Mouse (Mus musculus): ENCODE measurements around the gene Trafd1.

Trafd1 gene

DNA sequence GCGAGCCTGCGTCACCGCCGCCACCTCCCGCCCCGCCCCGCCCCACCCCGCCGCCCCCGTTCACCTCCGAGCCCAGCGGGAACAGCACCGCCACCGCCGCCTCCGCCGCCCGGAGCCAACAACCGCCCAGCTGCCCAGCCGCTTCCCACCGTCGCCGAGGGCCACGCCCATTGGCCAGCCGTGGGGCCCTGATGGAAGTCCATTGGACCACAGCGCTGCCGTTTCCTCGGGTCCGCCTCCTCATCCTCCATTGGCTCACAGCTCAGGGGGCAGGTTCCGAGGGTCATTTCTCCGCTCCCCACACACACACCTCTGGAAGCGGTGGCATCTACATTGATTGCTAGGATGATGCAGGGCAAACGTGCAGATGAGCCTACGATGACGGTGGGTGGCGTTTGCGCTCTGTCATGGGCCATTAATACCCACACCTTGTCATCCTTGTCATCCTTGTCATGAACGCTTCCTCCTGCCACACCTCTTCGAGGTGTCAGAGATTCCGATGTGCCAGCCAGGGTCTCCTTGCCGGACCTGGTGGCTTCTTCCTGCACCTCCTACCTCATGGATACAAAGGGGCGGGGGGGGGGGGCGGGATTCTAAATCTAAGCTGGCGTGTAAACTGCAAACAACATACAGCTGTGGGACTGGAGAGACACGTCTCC is at the start of gene Trafd1:
Trafd1 (minus strand) TSS at position 172 of the 659 bp plus-strand sequence.
- peak; percentile 96 for DNase-seq (ENCODE audit: low spot score)

DNA sequence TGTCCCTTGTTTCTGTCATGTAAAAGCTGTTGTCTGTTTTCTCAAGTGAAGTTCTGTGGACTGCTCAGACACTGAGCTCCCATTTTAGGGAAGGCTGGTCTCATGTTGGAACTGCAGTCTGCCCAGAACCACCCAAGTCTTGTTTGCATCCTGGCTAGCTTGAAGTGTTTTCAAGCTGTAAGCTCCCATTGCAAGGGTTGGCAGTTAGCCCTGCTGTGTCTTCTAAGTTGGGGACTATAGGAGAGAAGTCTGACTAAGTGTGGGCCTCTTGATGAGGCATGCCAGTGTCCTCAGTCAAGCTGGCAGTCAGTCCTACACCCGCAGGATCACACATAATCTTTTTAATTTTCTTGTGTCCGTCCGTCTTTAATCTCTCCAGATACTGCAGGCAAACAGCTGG is 43.5 kb upstream of the Trafd1 start:
- DNase-seq (ENCODE audit: low spot score): no peak

- no peak for DNase-seq (ENCODE audit: low spot score)
Measured at GRCm38 (mm10) chr5:121423297-121423696, 37.9 kb upstream of the Trafd1 start.

DNA sequence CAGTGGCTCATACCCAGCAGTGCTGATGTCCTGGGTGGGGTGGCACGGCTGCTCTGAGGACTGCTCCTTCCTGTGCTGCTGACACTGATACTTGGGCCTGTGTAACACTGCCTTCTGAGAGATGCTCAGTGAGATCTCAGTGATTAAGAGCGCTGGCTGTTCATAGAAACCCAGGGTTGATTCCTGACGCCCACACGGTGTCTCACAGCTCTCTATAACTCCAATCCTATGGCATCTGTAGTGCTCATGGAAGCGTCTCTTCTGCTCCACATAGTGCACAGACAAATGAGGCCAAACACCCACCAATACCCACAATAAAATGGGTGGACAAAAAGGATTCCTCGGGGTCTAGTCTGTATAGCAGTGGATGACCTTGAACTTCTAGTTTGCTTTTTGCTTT is 37.4 kb upstream of the Trafd1 start:
- DNase-seq (ENCODE audit: low spot score): no peak

DNA sequence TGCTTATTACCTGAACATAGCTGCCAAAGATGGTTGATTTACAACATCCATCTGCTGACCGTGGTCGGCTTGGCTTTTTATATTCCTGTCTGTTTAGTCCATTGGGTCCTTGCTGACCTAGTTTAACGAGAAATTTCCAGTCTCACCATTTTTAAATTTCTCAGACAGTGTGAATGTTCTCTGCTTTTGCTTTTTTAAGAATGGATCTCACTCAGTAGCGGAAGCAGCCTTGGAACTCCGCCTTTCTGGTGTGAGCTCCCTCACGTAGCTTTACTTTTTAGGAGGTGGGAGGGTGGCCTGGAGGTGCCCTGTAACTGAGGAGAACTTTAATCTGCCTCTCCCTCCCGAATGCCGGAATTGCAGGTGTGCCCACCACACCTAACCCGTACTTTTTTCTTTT is 35.3 kb upstream of the Trafd1 start:
- DNase-seq (ENCODE audit: low spot score): no peak

GRCm38 (mm10) chr5:121410975-121411374 is 25.5 kb upstream of the Trafd1 start:
- DNase-seq (ENCODE audit: low spot score): no peak

DNA sequence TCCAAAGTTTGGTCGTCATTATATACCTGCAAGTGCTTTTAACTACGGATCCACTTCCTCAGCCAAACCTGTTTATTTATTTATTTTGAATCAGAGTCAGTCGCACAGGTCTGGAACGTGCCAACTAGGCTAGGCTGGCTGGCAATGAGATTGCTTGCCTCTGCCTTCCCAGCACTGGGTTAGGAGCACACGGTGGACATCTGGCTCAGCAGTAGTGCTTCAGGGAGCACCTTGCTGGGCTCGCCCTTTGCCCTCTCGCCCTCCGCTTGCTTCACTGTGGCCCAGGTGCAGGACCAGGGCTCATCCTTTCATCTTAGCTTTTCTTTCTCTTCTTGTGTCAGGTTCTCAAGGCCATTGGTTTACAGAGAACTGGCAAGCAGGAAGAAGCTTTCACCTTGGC is 22.4 kb upstream of the Trafd1 start:
- no peak for DNase-seq (ENCODE audit: low spot score)

DNA sequence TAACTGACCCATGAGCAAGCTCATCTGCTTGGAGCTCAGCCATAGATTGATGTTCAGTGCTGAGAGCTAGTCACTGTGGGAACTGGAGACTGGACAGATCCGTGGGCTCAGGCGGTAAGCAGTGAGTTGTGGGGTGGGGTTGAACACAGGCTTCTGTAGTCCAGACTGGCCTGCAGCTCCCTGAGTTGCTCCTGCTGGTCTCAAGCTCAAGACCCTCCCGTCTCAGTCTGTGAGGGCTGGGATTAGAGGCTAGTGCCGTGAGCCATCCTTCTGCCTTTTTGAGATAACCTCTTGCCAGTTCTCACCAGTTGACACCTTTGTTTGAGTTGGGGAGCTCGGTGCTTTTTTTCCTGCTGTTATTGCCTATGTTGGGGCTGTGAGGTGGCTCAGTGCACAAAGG is 15.4 kb upstream of the Trafd1 start:
- no peak for DNase-seq (ENCODE audit: low spot score)

DNA sequence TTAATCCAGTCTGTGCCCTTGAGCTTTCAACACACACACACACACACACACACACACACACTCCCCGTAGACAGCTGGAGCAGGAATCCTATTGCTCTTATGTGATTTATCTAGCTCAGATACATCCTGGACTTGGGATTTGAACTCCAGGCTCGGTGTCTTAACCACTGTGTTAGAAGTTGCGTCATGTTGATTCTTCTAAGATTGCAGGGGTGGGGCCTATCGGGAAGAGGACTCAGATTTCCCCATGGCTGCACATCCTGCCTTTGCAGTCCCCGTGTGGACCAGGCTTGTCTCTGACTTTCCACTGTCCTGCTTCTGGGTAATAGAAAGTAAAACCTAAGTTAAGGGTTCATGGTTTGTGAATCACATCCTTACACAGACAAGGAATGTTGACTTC is 14.6 kb upstream of the Trafd1 start:
- no peak for DNase-seq (ENCODE audit: low spot score)

DNA sequence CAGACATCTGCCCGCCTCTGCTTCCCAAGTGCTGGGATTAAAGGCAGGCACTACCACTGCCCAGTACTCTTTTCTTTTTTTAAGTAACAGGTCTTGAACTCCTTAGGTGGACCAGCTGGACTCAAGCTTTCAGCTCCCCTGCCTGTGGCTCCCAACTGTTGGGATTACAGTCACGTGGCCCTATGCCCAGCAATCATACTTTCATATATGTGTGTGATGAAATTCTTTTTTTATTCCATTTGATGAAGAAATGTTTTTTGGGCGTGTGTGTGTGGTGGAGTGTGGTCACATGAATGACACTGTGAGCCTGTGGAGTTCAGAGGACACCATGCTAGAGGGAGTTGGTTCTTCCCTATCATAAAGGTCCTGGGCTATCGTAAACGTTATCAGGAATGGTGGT is 14.1 kb upstream of the Trafd1 start:
- DNase-seq (ENCODE audit: low spot score): no peak

DNA sequence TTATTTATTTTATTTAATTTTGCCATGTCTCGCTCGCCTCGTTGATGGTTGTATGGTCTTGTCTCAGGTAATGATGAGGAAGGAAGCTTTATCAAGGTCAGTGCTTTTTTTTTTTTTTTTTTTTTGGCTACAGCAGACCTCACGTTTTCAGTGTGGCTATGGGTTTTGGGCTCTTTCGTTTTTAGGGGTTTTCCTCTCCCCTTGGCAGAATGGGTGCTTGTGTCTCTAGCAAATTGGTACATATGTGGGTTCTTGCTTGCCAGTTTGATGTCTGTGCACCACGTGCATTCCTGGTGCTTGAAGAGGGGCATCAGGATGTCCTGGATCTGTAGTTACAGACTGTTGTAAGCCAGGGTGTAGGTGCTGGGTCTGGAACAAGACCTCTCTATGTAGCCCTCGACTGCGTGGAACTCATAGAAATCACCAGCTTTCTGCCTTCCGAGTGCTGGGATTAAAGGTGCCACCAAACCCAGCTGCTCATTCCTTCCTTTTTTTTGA is 13.6 kb upstream of the Trafd1 start:
- no peak for DNase-seq (ENCODE audit: low spot score)

DNA sequence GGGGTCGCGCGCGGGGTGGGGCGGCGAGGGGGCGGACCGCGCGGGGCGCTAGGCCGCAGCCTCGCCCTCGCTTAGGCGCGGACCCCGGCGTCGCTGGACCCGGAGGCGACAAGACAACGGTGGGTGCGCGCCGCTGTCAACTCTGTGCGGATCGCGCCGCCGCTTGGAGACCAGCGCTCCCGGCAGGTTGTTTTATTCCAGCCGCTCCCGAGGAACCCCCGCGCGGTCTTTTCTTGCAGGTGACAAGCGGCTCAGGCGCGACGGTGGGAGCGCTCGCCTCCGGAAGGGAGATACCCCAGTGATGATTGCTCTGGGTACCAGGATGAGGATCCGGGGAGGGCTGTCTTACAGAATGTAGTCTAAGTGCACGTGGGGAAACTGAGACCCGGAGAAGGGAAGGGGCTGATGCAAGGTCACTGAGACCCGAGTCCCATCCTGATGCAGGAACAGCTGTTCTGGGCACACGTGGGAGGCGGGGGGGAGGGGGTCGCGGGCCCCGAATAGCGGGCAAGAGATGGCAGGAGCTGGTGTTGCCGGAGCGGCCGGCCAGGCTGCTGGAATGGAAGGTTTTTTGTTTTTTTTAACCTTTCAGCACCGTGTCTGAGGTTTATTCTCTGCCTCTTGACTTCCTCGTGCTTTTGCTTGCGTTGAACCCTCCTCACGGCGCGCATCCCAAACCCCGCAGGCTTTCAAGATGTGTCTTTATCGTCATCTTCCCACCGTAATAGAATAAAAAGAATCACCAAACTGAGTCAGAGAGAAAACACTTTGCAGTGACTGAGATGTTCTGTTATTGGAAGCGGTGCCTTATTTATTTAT is 12.9 kb upstream of the Trafd1 start:
- peak; percentile 73 for DNase-seq (ENCODE audit: low spot score)

- DNase-seq (ENCODE audit: low spot score): peak; percentile 98
Measured at GRCm38 (mm10) chr5:121397187-121398145, 12.0 kb upstream of the Trafd1 start, which contains the start of gene Naa25. Naa25 (plus strand) TSS chr5:121397936.

GRCm38 (mm10) chr5:121395621-121396020 is 10.2 kb upstream of the Trafd1 start:
- DNase-seq (ENCODE audit: low spot score): no peak

GRCm38 (mm10) chr5:121393402-121393801 is 8.0 kb upstream of the Trafd1 start:
- no peak for DNase-seq (ENCODE audit: low spot score)

GRCm38 (mm10) chr5:121392667-121393380 is 7.4 kb upstream of the Trafd1 start:
- peak; percentile 79 for DNase-seq (ENCODE audit: low spot score)

DNA sequence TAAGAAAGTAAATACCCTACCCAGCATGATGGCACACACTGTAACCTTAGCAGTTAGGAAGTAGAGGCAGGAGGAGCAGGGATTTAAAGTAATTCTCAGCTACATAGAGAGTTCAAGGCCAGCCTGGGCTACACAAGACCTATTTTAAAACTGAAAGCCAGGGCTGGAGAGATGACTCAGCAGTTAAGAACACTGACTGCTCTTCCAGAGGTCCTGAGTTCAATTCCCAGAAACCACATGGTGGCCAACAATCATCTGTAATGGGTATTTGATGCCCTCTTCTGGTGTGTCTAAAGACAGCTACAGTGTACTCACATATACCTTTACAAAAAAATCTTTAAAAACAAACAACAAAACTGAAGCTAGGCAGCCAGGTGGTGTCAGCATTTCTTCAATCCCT is 4.3 kb upstream of the Trafd1 start:
- no peak for DNase-seq (ENCODE audit: low spot score)

GRCm38 (mm10) chr5:121389106-121389505 is 3.7 kb upstream of the Trafd1 start:
- DNase-seq (ENCODE audit: low spot score): no peak

- DNase-seq (ENCODE audit: low spot score): no peak
Measured at GRCm38 (mm10) chr5:121387126-121387525, 1.7 kb upstream of the Trafd1 start.

GRCm38 (mm10) chr5:121386120-121386909 is 883 bp upstream of the Trafd1 start:
- no peak for DNase-seq (ENCODE audit: low spot score)
